In genomic region chr5:12938162-12938852, GRCm38 (mm10) we compare ENCODE assay signal across 22 mouse cellular contexts.
DNase-seq lines count a peak whose midpoint lies in the region; ATAC-seq and TF ChIP-seq lines count a peak whose summit lies in the region.
"Had no signal": no experiment of that assay in that cellular context is flagged by ENCODE, and none has a peak within 500 bp of the region (broad histone marks: within the 10 kb centered on the region; RNA-seq: fewer than 3 reads in every experiment).

No protein-coding gene starts in this region.

- in situ Hi-C loops in Patski (cut with MboI; ENCODE audit: low pct_unique_long_range_greater_than_20kb): no loop called here

- TF ChIP-seq CTCF in lung, adult 2 months (IDR thresholded peaks at IDR 0.05; ENCODE audit: insufficient read depth, low read length): no peak
- no peak for TF ChIP-seq CTCF in Patski (IDR thresholded peaks at IDR 0.05)

- H3K4me1 ChIP-seq in forebrain, embryonic 14.5 days (ENCODE audit: control insufficient read depth, insufficient read depth, low read length): no peaks in the 10 kb centered on the region
- H3K4me1 ChIP-seq in forebrain, embryonic 11.5 days (replicated peaks; ENCODE audit: control insufficient read depth, insufficient read depth, low read length): no peaks in the 10 kb centered on the region
- no peaks in the 10 kb centered on the region for H3K4me1 ChIP-seq in lung, embryonic 16.5 days (replicated peaks; ENCODE audit: control insufficient read depth, insufficient read depth, low read length)
- no peaks in the 10 kb centered on the region for H3K4me1 ChIP-seq in lung, adult 2 months (ENCODE audit: control insufficient read depth, insufficient read depth, low read length)
- H3K4me1 ChIP-seq in hindbrain, embryonic 13.5 days (replicated peaks): no peaks in the 10 kb centered on the region
- H3K4me1 ChIP-seq: lung, embryonic 15.5 days; midbrain, embryonic 12.5 days had no signal

- H3K27ac ChIP-seq in forebrain, embryonic 14.5 days (ENCODE audit: low read depth, low read length): no peak overlapping the region
- no peak overlapping the region for H3K27ac ChIP-seq in forebrain, embryonic 11.5 days (ENCODE audit: low read depth, low read length)
- H3K27ac ChIP-seq in lung, embryonic 16.5 days (ENCODE audit: low read length): no peak overlapping the region
- H3K27ac ChIP-seq in hindbrain, embryonic 13.5 days: no peak overlapping the region
- H3K27ac ChIP-seq: liver, embryonic 14.5 days; lung, embryonic 15.5 days; midbrain, embryonic 12.5 days had no signal

- H3K4me3 ChIP-seq in forebrain, embryonic 14.5 days (ENCODE audit: low read depth, low read length): no peak overlapping the region
- H3K4me3 ChIP-seq in forebrain, embryonic 11.5 days (ENCODE audit: low read depth, low read length): no peak overlapping the region
- H3K4me3 ChIP-seq in lung, embryonic 16.5 days (ENCODE audit: low read length): no peak overlapping the region
- H3K4me3 ChIP-seq in lung, adult 2 months (replicated peaks; ENCODE audit: extremely low read depth, low read depth, low read length): no peak overlapping the region
- H3K4me3 ChIP-seq in hindbrain, embryonic 13.5 days: no peak overlapping the region
- H3K4me3 ChIP-seq: lung, embryonic 15.5 days; midbrain, embryonic 12.5 days had no signal

- ATAC-seq in forebrain, embryonic 14.5 days: peak; percentile 80
- ATAC-seq in forebrain, embryonic 11.5 days (replicated peaks; ENCODE audit: low FRiP score): no peak
- peak; percentile 90 for ATAC-seq in lung, embryonic 16.5 days (ENCODE audit: low read depth)
- no peak for ATAC-seq in Patski
- 0 out of 2 replicates have a peak, but pooled peaks have one; percentile 52 for ATAC-seq in hindbrain, embryonic 13.5 days (ENCODE audit: low FRiP score)
- ATAC-seq: intestine, embryonic 16.5 days had no signal

- H3K27me3 ChIP-seq in forebrain, embryonic 14.5 days (replicated peaks; ENCODE audit: control insufficient read depth, insufficient read depth, low read length): no peaks in the 10 kb centered on the region
- no peaks in the 10 kb centered on the region for H3K27me3 ChIP-seq in forebrain, embryonic 11.5 days (ENCODE audit: control insufficient read depth, insufficient read depth, low read length)
- H3K27me3 ChIP-seq in lung, embryonic 16.5 days (ENCODE audit: control insufficient read depth, insufficient read depth, low read depth, low read length): no peaks in the 10 kb centered on the region
- H3K27me3 ChIP-seq in Patski: no peaks in the 10 kb centered on the region
- no peaks in the 10 kb centered on the region for H3K27me3 ChIP-seq in hindbrain, embryonic 13.5 days
- H3K27me3 ChIP-seq: lung, embryonic 15.5 days; midbrain, embryonic 12.5 days had no signal

- DNase-seq in forebrain, embryonic 14.5 days (ENCODE audit: low spot score): peak; percentile 65
- no peak for DNase-seq in forebrain, embryonic 11.5 days (ENCODE audit: low spot score)
- no peak for DNase-seq in lung, adult 2 months
- DNase-seq in Patski (ENCODE audit: low read depth, low spot score): peak; percentile 34
- no peak for DNase-seq in left cerebral cortex, adult 11 months (ENCODE audit: low spot score)
- DNase-seq in kidney, adult 9 months: no peak
- DNase-seq: adrenal gland, postnatal 25 days; cerebellum, adult 2 months; cerebellum, postnatal 14 days; heart, postnatal 14 days; kidney, adult 8-10 months; kidney, postnatal 14 days; layer of hippocampus, adult 9-11 months; liver; thymus, adult 2 months; thymus, postnatal 4 days had no signal

- 25% methylated on average over 2 of the region's 2 CpGs for WGBS in forebrain, embryonic 14.5 days
- 52% methylated on average over 2 of the region's 2 CpGs for WGBS in forebrain, embryonic 11.5 days
- 67% methylated on average over 2 of the region's 2 CpGs for WGBS in lung, embryonic 16.5 days
- 74% methylated on average over 2 of the region's 2 CpGs for WGBS in lung, adult 2 months
- WGBS in hindbrain, embryonic 13.5 days: 37% methylated on average over 2 of the region's 2 CpGs

- H3K9me3 ChIP-seq in forebrain, embryonic 14.5 days (replicated peaks; ENCODE audit: control insufficient read depth, low read length): no peaks in the 10 kb centered on the region
- H3K9me3 ChIP-seq in forebrain, embryonic 11.5 days (ENCODE audit: control insufficient read depth, low read length): no peaks in the 10 kb centered on the region
- H3K9me3 ChIP-seq in lung, embryonic 16.5 days (ENCODE audit: control insufficient read depth, low read length): no peaks in the 10 kb centered on the region
- no peaks in the 10 kb centered on the region for H3K9me3 ChIP-seq in hindbrain, embryonic 13.5 days
- H3K9me3 ChIP-seq: lung, embryonic 15.5 days; midbrain, embryonic 12.5 days had no signal

- H3K4me2 ChIP-seq in forebrain, embryonic 14.5 days (ENCODE audit: low read length): no peak overlapping the region
- no peak overlapping the region for H3K4me2 ChIP-seq in forebrain, embryonic 11.5 days (ENCODE audit: low read depth, low read length, severe bottlenecking)
- no peak overlapping the region for H3K4me2 ChIP-seq in lung, embryonic 16.5 days (ENCODE audit: low read depth, low read length)
- no peak overlapping the region for H3K4me2 ChIP-seq in hindbrain, embryonic 13.5 days
- H3K4me2 ChIP-seq: lung, embryonic 15.5 days; midbrain, embryonic 12.5 days had no signal

- TF ChIP-seq POLR2A in lung, adult 2 months (IDR thresholded peaks at IDR 0.05; ENCODE audit: borderline replicate concordance, extremely low read depth, low read depth, low read length): no peak

- CTCF ChIA-PET in Patski (lab: Charles Lee): interaction anchor here (0.6 to 1.6 kb wide), 2 partner anchors 17 to 376 kb away, joined by 3 read pairs; no protein-coding TSS in a partner anchor

- no peak overlapping the region for H3K9ac ChIP-seq in forebrain, embryonic 14.5 days (ENCODE audit: low read length)
- H3K9ac ChIP-seq in forebrain, embryonic 11.5 days (ENCODE audit: low read length): no peak overlapping the region
- no peak overlapping the region for H3K9ac ChIP-seq in lung, embryonic 16.5 days (ENCODE audit: low read length)
- no peak overlapping the region for H3K9ac ChIP-seq in hindbrain, embryonic 13.5 days
- H3K9ac ChIP-seq: liver, embryonic 14.5 days; lung, embryonic 15.5 days; midbrain, embryonic 12.5 days had no signal

- H3K36me3 ChIP-seq in forebrain, embryonic 14.5 days (ENCODE audit: control insufficient read depth, insufficient read depth, low read length): no peaks in the 10 kb centered on the region
- no peaks in the 10 kb centered on the region for H3K36me3 ChIP-seq in forebrain, embryonic 11.5 days (ENCODE audit: control insufficient read depth, insufficient read depth, low read length)
- no peaks in the 10 kb centered on the region for H3K36me3 ChIP-seq in lung, embryonic 16.5 days (ENCODE audit: control insufficient read depth, insufficient read depth, low read length)
- H3K36me3 ChIP-seq in hindbrain, embryonic 13.5 days: no peaks in the 10 kb centered on the region
- H3K36me3 ChIP-seq: lung, embryonic 15.5 days; midbrain, embryonic 12.5 days had no signal

- POLR2A ChIA-PET in Patski (lab: Charles Lee): no interaction called here

Comparison
In these comparisons a context has a peak if more than half of its experiments do, and no peak if none do; other contexts are left out.
1. ATAC-seq: peak in forebrain, embryonic 14.5 days (single experiment), lung, embryonic 16.5 days (single experiment) and hindbrain, embryonic 13.5 days (single experiment); none in forebrain, embryonic 11.5 days (single experiment) and Patski (single experiment).
2. DNase-seq: peak in forebrain, embryonic 14.5 days (single experiment) and Patski (single experiment); none in forebrain, embryonic 11.5 days (single experiment), lung, adult 2 months (single experiment), left cerebral cortex, adult 11 months (single experiment) and kidney, adult 9 months (single experiment).